Mouse (Mus musculus) limb, embryonic 12.5 days (tissue): ENCODE results near the gene Pcnx4. TPM values are rescaled to one million over a fixed set of nuclear protein-coding genes. Genes with fewer than 3 reads are reported as not detected.
A peak's percentile ranks its signal among the peaks of the same experiment; 100 is the strongest.

Experiments used
- ATAC-seq: fragments of 200-750 bp; cut with Nextera tagmentation; 2 replicates; pipeline ENCODE4 v1.8.0; 2017; ENCODE audit warnings: low read depth, moderate TSS enrichment; ENCODE audit not compliant: insufficient number of reproducible peaks, insufficient read depth, low FRiP score, low TSS enrichment
- H3K27ac ChIP-seq: fragments of 300-500 bp; sonication (generic); 2 replicates; pipeline ENCODE4 v1.5.1; 2016; ENCODE audit warnings: mild to moderate bottlenecking, moderate library complexity
- H3K27me3 ChIP-seq: fragments of 300-500 bp; sonication (generic); 2 replicates; pipeline ENCODE4 v1.6.1; 2016; ENCODE audit warnings: mild to moderate bottlenecking, moderate library complexity
- H3K36me3 ChIP-seq: fragments of 300-500 bp; sonication (generic); 2 replicates; pipeline ENCODE4 v1.6.1; 2016; ENCODE audit warnings: mild to moderate bottlenecking, moderate library complexity
- H3K4me1 ChIP-seq: fragments of 300-500 bp; sonication (generic); replicated peaks from 2 replicates; pipeline ENCODE4 v1.6.1; 2016
- H3K4me2 ChIP-seq: fragments of 300-500 bp; sonication (generic); 2 replicates; pipeline ENCODE4 v1.6.1; 2016; ENCODE audit warnings: mild to moderate bottlenecking, moderate library complexity
- H3K4me3 ChIP-seq: fragments of 300-500 bp; sonication (generic); replicated peaks from 2 replicates; pipeline ENCODE4 v1.5.1; 2016; ENCODE audit warnings: mild to moderate bottlenecking
- H3K9ac ChIP-seq: fragments of 300-500 bp; sonication (generic); replicated peaks from 2 replicates; pipeline ENCODE4 v1.6.1; 2016; ENCODE audit warnings: mild to moderate bottlenecking, moderate library complexity
- H3K9me3 ChIP-seq: fragments of 300-500 bp; sonication (generic); 2 replicates; pipeline ENCODE4 v1.6.1; 2016; ENCODE audit warnings: mild to moderate bottlenecking, moderate library complexity
- WGBS: fragments of 180-500 bp; shearing (Covaris S2); methylation state at CpG from one replicate; pipeline ENCODE4 v1.1.7; 2016; 5-methylcytosine and 5-hydroxymethylcytosine counted together
- polyA plus RNA-seq: library from polyadenylated mRNA; unstranded; fragments of >200 nt; fragmentation: Nextera tagmentation; extraction: Ambion mirVana; gene quantifications from 2 replicates; pipeline ENCODE4 v1.2.1, GENCODE M21; 2016

Pcnx4 gene
- 15.1 and 17.0 TPM in 2 replicates for polyA plus RNA-seq

DNA sequence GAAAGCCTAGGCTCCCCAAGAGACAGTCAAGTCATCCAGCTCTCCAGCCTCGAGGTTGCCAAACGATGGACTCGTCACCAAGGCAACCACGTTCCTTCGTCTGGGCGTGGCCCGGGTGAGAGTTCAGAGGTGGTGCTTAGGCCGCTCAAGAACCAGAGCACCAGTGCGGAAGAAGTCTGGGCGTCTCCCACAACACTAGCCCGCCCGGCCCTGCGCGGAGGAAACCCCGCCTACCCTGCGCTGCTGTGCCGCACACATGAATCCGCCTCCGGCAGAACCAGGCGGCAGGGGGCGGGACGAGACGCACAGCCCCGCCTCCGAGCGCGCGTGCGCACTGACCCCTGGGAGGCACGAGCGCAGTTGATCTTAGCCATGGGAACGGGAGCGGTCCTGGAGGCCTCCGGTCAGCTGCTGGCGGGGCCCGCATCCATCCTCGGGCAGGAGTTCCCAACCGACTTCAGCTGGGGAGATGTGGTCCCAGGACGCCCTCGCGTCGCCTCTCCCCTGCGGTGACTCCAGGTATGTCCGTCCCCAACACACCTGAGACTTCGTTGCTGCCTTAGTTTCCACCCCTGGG is at the start of gene Pcnx4:
TSS of gene Pcnx4 (plus strand) at position 363 of the 577 bp plus-strand sequence.
- peak; percentile 99 for ATAC-seq
- peaks cover 3% of the 10 kb centered on the region; the same call in 1 of the 2 replicates for H3K36me3 ChIP-seq
- no peaks in the 10 kb centered on the region for H3K27me3 ChIP-seq
- no peaks in the 10 kb centered on the region for H3K9me3 ChIP-seq
- peak within 1 kb of the TSS; percentile 68 for H3K4me3 ChIP-seq
- H3K4me1 ChIP-seq = peaks cover 5% of the 10 kb centered on the region; the same call in 1 of the 2 replicates
- H3K27ac ChIP-seq = peak within 1 kb of the TSS; percentile 72
- H3K9ac ChIP-seq = peak within 1 kb of the TSS; percentile 74
- WGBS = under 1% methylated on average over 45 of the region's 45 CpGs
- peak within 1 kb of the TSS; percentile 64 for H3K4me2 ChIP-seq

DNA sequence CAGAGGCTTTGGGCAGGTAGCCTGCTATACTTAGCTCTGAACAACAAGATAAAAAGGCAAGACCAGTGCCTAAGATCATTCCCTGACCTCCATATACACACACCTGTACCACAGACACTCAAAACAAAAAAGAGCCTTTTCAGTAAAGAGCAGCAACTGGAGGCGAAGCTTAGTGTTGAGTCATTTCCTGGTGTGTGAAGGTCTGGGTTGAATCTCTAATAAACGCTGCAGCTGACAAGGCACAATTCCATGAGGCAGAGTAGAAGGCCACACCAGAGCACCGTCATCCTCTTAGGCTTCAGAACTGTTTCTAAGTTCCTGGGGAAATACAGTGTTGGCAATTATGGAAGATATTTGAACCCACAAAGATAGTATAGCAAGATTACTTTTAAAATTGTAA is 48.7 kb upstream of the Pcnx4 start:
- H3K27me3 ChIP-seq = no peaks in the 10 kb centered on the region
- WGBS = 73% methylated on average over 3 of the region's 3 CpGs
- ATAC-seq = no peak
- no peaks in the 10 kb centered on the region for H3K9me3 ChIP-seq
- no peak overlapping the region for H3K4me3 ChIP-seq
- H3K36me3 ChIP-seq = no peaks in the 10 kb centered on the region
- no peak overlapping the region for H3K4me2 ChIP-seq
- H3K4me1 ChIP-seq = no peaks in the 10 kb centered on the region
- no peak overlapping the region for H3K27ac ChIP-seq
- no peak overlapping the region for H3K9ac ChIP-seq

DNA sequence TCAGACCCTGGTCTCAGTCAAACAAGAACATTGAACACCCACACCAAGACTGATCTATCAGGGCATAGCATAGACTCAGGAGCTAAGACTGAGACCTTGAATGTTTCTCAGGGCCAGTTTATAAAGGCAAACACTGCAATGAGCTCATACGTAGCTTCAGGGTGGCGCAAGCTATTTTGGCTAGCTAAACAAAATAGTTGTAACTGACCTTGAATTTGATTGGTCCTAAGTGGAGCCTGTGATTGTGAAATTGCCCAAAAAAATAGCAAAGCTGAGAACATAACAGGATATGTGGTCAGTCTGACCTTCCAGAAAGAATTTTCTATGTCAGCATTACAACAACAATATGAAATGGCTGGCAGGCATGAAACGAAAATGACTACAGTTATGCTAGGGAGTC is 46.2 kb upstream of the Pcnx4 start:
- no peaks in the 10 kb centered on the region for H3K9me3 ChIP-seq
- H3K9ac ChIP-seq = no peak overlapping the region
- no peak overlapping the region for H3K4me3 ChIP-seq
- no peaks in the 10 kb centered on the region for H3K4me1 ChIP-seq
- no peak overlapping the region for H3K27ac ChIP-seq
- no peaks in the 10 kb centered on the region for H3K36me3 ChIP-seq
- H3K27me3 ChIP-seq = no peaks in the 10 kb centered on the region
- no peak overlapping the region for H3K4me2 ChIP-seq
- ATAC-seq = no peak
- WGBS = 86% methylated on average over 3 of the region's 3 CpGs

DNA sequence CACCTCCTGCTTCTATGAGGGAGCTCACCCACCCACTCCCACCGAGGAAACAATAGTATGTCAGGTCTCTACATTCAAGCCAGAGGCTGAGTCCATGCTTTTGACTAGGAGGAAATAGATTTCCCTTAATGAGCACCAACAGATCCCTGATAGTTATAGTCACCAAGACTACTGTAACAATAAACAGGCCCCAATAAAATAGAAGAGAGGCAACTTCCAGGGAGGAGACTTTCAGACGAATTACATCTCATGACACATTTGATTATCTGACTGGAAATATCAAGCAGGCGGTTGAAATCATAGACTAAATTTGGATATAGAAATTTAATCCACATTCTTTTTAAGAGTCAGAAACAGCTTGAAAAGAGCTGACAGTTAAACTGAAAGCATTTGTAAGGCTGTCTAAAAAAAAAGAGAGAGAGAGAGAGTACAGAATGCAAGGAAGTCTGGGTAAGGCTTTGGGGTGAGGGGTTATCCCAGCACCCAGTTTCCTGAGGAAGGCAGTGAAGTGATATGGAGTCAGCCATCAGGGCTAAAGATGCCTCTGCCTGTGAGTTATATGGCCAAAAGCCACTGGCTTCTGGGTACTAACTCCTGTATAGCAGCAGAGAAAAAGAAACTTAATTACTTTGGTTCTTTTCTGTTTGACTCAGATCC is 45.0 kb upstream of the Pcnx4 start:
- no peak for ATAC-seq

DNA sequence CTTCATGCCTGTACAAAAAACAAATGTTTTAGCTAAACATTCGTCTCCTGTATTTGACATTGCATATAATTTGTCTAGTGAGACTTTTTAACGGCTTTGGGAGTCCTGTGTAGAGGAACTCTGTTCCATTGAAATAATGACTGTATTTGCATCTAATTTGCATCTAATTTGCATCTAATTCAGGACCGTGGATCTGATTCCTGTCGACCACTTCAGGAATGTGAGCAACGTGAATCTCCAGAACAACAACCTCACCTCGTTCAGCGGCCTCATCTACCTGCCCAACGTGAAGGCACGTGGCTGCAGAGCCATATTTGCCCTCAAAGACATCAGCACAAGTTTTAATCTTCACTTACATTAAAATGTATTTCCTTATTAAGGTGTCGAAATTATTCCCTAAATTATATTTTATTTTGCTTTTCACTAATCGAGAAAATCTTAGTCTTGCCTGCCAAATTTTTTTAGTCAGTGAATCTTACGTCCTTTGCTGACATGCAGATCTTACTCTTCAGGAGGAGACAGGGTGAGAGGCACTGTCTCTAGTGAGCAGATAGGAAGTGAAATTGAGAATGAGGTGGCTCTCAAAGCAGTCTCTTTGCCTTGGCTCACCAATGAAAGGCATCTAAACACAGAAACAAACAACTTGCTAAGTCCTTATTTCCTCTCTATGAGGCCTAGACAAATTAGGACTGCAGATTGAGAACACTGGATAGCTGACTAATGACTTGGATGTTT is 39.1 kb upstream of the Pcnx4 start:
- Histone ChIP-seq H3K9ac (no peak overlapping the region), H3K4me2 (no peak overlapping the region), H3K36me3 (no peaks in the 10 kb centered on the region), H3K4me3 (no peak overlapping the region), H3K27ac (no peak overlapping the region), H3K9me3 (no peaks in the 10 kb centered on the region), H3K27me3 (no peaks in the 10 kb centered on the region), H3K4me1 (no peaks in the 10 kb centered on the region)
- no peak for ATAC-seq
- WGBS = 78% methylated on average over 12 of the region's 12 CpGs

More for the DNA sequence above, 45.0 kb upstream of the Pcnx4 start:
- H3K9me3 ChIP-seq = no peaks in the 10 kb centered on the region
- H3K27ac ChIP-seq = no peak overlapping the region
- no peak overlapping the region for H3K9ac ChIP-seq
- WGBS = 49% methylated on average over 3 of the region's 3 CpGs
- H3K4me3 ChIP-seq = no peak overlapping the region
- no peak overlapping the region for H3K4me2 ChIP-seq
- H3K36me3 ChIP-seq = no peaks in the 10 kb centered on the region
- no peaks in the 10 kb centered on the region for H3K4me1 ChIP-seq
- no peaks in the 10 kb centered on the region for H3K27me3 ChIP-seq

DNA sequence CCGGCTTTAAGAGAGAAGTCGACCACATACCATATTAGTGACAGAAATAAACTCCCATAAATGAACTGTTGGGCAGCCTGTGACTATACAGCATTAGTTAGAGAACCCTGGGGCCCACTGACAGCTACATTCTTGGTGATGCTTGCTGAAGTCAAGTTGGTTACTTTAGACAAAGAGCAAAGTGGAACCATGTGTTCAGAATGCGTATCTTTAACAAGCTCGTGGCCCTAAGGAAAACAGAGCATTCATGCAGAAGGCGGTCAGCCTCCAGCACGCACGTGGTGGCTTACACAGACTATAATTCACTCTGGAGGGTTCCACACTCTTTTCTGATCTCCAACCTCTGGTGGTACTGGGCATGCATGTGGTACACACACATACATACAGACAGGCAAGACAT is 26.6 kb upstream of the Pcnx4 start:
- no peaks in the 10 kb centered on the region for H3K27me3 ChIP-seq
- no peak overlapping the region for H3K9ac ChIP-seq
- H3K4me3 ChIP-seq = no peak overlapping the region
- H3K36me3 ChIP-seq = no peaks in the 10 kb centered on the region
- no peaks in the 10 kb centered on the region for H3K9me3 ChIP-seq
- no peak overlapping the region for H3K4me2 ChIP-seq
- no peak for ATAC-seq
- no peak overlapping the region for H3K27ac ChIP-seq
- 31% methylated on average over 7 of the region's 7 CpGs for WGBS
- H3K4me1 ChIP-seq = peaks cover 5% of the 10 kb centered on the region

DNA sequence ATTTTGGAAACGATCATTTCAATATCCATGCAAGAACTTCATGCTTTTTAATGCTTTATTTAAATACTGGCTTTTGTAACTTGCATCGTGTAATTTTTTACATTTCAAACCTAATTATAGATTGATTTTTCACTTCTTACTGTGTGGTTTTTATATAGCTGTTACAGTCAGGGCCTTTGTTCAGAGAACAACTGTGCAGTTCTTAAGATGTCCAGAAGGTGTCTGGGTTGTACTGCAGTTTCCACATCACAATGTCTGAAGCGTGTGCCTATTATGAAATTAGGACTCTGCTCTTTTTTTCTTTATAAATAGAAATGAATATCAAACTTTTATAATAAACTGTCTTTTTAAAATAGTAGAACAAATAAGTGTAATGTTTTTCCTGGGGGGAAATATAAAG is 20.7 kb upstream of the Pcnx4 start:
- H3K27ac ChIP-seq = no peak overlapping the region
- H3K9me3 ChIP-seq = no peaks in the 10 kb centered on the region
- ATAC-seq = no peak
- H3K4me1 ChIP-seq = no peaks in the 10 kb centered on the region
- H3K9ac ChIP-seq = no peak overlapping the region
- H3K4me3 ChIP-seq = no peak overlapping the region
- WGBS = 64% methylated on average over 3 of the region's 3 CpGs
- H3K4me2 ChIP-seq = no peak overlapping the region
- no peaks in the 10 kb centered on the region for H3K36me3 ChIP-seq
- H3K27me3 ChIP-seq = no peaks in the 10 kb centered on the region

DNA sequence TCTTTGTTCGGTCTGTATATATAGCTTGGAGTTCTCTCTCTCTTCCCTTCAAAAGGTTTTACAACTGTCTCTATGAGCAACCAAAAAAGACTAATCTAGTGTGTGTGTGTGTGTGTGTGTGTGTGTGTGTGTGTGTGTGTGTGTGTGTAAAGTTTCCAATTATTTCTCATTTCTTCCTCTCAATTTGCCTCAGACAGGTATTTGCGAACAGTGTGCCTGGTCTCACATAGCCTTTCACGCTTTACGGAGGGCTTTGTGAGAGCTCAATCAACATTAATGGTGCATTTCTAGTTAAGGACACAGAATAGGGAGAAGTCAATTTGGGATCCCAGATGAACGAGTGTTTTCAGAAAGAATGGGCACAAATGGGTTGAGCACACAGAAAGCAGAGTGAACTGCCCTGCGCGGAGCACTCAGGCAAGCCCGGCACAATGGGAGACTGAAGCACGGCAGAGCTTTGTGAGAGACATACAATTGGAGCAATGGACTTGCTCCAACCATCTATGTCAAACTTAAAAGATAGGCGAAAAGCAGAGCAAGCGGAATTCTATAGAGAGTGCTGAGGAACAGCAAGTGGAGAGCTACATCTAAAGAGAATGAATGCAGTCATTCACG is 18.0 kb upstream of the Pcnx4 start:
- no peaks in the 10 kb centered on the region for H3K9me3 ChIP-seq
- H3K27ac ChIP-seq = no peak overlapping the region
- no peak overlapping the region for H3K4me2 ChIP-seq
- ATAC-seq = no peak
- H3K36me3 ChIP-seq = no peaks in the 10 kb centered on the region
- 86% methylated on average over 12 of the region's 12 CpGs for WGBS
- no peak overlapping the region for H3K9ac ChIP-seq
- no peaks in the 10 kb centered on the region for H3K4me1 ChIP-seq
- H3K4me3 ChIP-seq = no peak overlapping the region
- H3K27me3 ChIP-seq = no peaks in the 10 kb centered on the region

DNA sequence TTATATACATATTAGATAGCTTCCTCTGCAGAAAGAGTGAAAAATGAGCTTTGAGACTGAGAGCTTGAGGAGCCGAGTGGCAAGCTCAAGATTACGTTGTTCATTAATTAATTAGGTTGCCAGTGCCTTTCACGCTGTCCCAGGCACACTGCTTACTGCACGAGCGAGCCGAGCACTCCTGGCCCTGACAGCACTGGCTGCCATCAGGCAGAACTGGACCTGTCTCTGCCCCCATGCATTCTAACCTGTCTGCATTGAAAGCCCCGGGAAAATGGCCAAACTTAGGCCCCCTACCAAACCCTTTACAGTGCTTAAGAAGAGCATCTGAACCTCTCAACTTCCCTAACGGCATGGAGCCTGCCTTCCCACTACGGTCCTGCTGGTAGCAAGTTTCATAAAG is 16.8 kb upstream of the Pcnx4 start:
- Histone ChIP-seq H3K36me3 (no peaks in the 10 kb centered on the region), H3K9me3 (no peaks in the 10 kb centered on the region), H3K4me3 (no peak overlapping the region), H3K27ac (no peak overlapping the region), H3K4me2 (no peak overlapping the region), H3K4me1 (no peaks in the 10 kb centered on the region), H3K9ac (no peak overlapping the region), H3K27me3 (no peaks in the 10 kb centered on the region)
- WGBS = 66% methylated on average over 9 of the region's 9 CpGs
- no peak for ATAC-seq

DNA sequence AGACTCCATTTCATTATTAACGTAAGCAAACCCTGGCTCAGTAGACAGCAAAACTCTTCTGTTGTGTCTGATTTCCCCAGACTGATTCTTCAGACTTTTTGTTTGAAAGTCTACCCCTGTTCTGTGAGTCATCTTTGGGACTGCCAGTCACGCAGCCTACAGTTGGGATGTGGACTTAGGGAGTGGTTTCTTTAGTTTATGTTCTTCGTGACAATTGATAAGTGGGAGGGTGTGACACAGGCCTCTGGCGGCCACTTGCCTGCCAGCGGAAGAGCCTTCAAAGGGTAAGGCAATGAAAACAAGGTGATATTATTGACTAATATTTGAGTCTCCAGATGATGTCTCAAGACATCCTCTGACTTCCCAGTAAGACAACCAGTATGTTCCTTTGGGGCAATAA is 16.3 kb upstream of the Pcnx4 start:
- Histone ChIP-seq H3K36me3 (no peaks in the 10 kb centered on the region), H3K9ac (no peak overlapping the region), H3K4me3 (no peak overlapping the region), H3K4me2 (no peak overlapping the region), H3K27me3 (no peaks in the 10 kb centered on the region), H3K9me3 (no peaks in the 10 kb centered on the region), H3K27ac (no peak overlapping the region), H3K4me1 (no peaks in the 10 kb centered on the region)
- no peak for ATAC-seq
- WGBS = 80% methylated on average over 5 of the region's 5 CpGs

DNA sequence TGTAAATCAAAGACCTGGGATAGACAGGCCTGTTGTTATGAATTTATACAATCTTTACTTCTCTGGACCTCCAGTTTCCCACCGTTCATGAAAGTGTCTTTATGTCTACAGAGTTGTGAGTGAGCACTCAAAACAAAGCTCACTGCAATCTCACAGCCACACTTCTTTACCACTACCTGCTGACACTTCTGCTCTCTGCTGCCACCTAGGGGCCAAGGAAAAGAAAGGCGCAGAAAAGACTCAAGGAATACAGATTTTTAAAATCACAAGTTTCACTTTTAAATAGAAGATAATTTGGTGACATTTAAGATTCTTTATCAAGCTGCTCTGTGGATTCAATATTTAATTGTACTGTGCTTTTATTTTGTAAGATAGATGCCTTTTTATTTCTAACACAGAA is 15.5 kb upstream of the Pcnx4 start:
- Histone ChIP-seq H3K9ac (no peak overlapping the region), H3K9me3 (no peaks in the 10 kb centered on the region), H3K4me2 (no peak overlapping the region), H3K27ac (no peak overlapping the region), H3K27me3 (no peaks in the 10 kb centered on the region), H3K36me3 (no peaks in the 10 kb centered on the region), H3K4me1 (no peaks in the 10 kb centered on the region), H3K4me3 (no peak overlapping the region)
- ATAC-seq = no peak
- 1% methylated on average over 2 of the region's 2 CpGs for WGBS
